Mouse (Mus musculus) layer of hippocampus, adult 9-11 months (tissue): ENCODE results near the gene Tspan18.
A peak's percentile ranks its signal among the peaks of the same experiment; 100 is the strongest.

Experiments
- DNase-seq: peaks from one replicate; pipeline ENCODE4 v3.0.0; 2022

Tspan18 gene

DNA sequence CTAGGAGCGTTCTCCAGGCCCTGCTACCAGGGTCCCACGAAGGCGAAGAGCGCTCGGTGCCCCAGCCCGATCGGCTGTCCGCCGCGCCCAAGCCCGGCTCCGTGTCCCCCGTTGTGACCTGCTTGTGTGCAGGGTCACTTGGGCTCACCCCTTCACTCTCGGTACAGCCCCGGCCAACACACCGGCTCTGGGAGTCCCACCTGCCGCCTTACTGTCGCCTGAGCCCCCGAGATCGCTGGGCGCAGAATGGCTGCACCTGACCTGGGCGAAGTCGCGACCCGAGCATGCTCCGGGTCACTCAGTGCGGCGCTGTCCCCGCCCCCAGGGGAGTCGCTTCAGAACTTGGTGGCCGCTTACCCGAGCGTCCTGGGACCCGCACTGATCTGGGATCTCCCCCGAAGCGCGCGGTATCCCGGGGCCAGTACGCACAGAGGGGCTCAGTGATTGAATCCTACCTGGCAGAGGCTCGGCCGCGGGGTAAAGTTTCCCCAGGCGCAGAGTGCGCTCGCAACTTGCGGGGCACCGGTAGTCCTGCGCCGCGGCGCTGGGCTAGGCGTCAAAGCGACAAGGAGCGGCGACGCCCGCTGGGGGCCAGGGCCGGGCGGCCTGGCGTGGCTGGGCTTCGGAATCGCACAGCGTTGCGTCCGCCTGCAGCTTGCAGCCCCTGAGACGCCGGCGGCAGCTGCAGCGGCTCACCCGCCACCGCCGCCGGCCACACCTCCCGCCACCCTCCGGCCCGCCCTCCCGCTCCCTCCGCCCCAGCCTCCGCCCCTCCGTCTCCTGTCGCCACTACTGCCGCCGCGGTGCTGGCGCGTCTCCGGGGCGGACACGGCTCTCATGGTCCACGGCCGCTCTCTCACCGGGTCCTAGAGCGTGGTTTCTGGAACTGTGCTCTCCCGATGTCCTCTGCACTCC lies at the start of gene Tspan18:
Gene Tspan18 (minus strand): TSS at position 689 of the 915 bp plus-strand sequence.
- peak; percentile 22 for DNase-seq

- DNase-seq: peak; percentile 74
Measured at GRCm38 (mm10) chr2:93383831-93384230, 49.5 kb upstream of the Tspan18 start.

DNA sequence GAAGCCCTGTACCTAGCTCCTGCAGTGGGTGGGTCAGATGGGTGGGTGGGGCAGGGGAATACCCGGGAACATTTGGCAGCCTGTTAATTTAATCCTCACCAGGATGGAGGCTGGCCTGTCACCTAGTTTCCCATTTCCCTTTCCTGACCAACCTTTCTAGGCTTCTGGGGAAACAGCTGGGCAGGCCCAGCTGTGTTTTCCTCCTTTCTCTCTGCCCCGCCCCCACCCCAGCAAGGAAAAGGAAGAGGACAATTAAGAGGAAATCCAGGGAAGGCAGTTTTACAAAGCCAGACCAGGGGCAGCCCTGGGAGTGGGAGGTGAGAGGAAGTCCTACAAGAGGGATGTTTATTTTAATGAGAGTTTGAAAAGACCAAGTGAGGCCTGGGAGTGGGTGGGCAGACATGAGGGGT lies 46.4 kb upstream of the Tspan18 start:
- DNase-seq: no peak

- peak; percentile 50 for DNase-seq
Measured at GRCm38 (mm10) chr2:93377797-93378196, 43.5 kb upstream of the Tspan18 start.

DNA sequence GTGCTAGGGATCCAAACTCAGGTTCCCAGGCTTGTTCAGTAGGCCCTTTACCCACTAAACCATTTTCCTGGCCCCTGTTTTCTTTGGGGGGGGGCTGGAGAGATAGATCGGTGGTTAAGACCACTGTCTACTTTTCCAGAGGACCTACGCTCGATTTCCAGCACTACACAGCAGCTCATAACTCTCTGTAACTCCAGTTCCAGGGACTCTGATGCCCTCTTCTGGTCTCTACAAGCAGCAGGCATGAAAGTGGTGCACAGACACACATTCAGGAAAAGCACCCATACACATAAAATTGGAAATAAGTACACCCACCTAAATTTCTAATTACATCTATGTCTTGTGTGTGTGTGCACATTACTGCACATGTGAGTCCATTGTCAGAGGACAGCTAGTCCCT lies 42.9 kb upstream of the Tspan18 start:
- DNase-seq: no peak

DNA sequence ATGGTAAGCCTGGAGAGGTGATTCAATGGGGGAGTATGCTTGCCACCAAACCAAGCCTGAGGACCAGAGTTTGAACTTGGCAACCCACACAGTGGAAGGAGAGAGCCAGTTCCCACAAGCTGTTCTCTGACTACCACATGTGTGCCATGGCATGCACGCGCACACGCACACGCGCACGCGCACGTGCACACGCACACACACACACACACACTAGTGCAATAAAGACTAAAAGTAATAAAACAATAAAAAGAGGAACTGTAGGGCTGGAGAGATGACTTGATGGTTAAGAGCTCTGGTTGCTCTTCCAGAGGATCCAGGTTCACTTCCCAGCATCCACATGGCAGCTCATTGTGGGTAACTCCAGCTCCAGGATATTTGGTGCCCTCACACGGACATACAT lies 38.6 kb upstream of the Tspan18 start:
- DNase-seq: no peak

GRCm38 (mm10) chr2:93372097-93372571 lies 37.8 kb upstream of the Tspan18 start:
- DNase-seq: no peak

DNA sequence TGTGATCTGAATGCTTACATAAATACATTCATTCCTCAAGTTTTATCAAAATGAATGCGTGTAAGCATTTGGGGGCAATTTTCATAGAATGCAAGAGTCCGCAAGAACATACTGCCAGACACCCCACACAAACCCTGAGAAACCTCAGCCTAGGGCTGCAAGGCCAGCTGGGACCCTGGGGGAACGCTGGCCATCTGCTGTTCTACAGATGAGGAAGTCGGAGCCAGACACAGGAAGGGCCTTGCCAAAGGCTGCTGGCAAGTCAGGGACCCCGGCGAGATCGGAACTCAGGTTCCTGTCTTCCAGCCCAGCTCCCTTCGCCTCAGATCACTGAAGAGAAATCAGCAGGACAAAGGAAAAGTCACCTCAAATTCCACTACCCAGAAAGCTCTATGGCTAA lies 34.6 kb upstream of the Tspan18 start:
- peak; percentile 33 for DNase-seq

DNA sequence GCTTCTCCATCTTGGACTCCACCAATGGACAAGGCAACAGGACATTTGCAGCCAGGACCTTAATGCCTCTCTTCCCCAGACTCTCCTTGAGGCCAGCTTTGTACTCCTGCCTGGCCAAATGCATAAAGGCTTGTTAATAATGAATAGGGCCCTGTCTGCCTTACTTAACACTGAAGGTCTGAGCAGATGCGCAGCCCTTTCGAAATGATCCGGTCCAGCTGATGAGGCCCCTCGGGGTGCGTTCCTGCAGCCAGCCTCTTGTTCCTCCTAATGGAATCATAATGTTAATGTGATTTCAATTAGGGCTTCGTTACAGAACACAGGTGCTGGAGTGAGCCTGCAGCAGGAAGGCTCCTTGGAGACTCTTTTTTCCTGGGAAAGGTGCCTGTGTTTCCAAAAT lies 33.7 kb upstream of the Tspan18 start:
- DNase-seq: no peak

- DNase-seq: no peak
Measured at GRCm38 (mm10) chr2:93365411-93365810, 31.1 kb upstream of the Tspan18 start.

DNA sequence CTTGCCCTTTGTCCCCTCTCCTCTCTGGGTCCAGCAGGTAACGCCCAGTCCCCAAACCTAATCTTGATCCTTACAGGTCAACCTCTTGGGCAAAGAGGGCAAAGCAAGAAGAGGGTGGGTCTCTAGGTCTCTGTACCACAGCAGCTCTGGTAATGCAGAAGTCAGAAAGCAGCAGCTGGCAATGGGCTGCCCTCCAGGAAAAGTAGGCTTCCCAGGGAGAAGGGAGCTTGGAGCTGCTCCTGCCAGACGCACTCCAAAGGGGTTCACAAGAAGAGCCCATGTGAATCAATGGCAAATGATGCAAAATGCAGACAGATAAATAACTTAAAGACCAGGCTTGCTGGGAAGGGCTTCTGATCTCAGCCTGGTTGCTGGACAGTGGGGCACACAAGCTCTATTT lies 30.6 kb upstream of the Tspan18 start:
- DNase-seq: no peak

DNA sequence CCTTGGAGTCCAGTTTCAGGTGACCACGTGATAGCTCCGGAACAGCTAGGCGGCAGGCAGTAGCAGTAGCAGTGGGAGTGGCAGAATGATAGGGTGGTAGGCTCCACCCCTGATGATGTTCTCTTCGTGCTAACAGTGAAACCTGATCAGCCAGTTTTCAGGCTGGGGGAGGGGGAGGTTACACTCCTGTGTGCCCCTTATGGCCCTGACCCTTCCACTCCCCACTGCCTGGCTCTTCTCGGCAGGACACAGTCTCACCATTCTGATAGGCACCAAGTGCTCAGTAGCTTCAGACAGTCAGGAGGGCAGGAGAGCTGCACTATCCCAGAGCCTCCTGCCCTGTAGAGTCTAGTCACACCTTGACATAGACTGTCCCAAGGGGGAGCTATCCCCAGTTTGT lies 27.1 kb upstream of the Tspan18 start:
- no peak for DNase-seq

DNA sequence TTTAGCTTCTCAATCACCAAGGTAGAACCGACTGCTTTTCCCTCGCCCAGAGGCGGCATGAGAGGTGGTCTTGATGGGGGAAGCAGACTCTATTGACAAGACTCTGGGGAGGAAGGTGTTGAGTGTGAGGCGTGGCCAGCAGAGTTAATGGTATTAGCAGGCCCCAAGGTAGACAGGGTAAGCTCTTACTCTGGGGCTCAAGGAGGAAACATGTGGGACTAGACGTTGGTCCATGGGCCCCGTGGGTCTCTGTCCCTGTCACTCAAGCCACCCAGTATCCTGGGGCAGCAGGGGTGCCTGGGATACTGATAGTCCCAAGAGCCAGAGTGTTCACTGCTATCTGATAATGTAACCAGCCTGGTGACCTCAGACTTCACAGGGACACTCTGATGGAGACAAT lies 26.0 kb upstream of the Tspan18 start:
- DNase-seq: no peak

DNA sequence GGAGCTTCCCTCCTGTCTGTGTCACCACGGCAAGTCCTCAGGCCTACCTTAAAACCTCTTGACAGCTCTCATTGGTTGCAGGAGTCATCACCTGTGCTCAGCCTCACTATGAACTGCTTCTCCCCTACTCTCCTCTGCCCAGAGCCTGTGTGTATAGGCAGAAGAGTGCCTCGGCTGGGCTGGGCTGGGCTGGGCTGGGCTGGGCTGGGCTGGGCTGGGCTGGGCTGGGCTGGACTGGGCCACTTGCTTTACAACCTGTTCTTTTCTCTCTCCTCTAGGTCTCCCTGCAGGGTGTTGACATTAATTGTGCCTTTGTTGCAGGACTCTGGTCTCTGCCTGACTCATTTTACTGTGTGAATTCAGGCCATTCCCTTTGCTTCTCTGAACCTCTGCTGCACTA lies 23.1 kb upstream of the Tspan18 start:
- DNase-seq: no peak

DNA sequence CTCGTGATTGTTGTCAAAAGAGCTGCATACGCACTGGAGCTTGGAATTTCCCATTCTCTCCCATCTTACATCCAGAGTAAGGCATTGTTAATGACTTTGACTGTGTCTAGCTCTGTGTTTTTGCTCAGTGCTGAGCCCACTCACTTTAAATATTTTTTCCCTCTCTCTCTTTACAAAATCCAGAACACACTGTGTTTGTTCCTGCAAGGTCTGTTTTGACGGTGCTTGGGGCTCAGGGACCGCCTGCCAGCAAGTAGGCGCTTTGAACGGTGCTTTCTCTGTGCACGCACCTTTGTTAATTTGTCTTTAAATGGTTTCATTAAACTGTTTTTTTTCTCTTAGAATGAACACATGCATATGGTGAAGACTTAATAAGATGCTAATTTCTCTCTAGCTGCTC lies 21.5 kb upstream of the Tspan18 start:
- peak; percentile 38 for DNase-seq

DNA sequence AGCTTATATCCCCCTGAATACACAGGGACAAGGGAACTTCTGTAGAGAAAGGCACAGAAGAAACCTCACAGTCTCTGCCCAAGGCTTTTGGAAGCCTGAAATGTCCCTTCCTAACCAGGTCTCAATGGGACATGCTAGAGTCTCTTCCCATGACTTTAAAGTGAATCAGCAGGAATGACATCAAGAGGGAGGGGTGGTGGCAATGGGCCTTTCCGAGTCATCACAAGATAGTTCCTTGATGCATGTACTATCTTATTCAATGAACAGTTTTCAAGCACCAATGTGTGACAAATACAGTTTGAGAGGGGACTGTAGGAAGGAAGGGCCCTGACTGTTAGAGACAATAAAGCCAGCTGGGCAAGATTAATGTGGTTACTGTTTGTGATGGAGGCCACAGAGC lies 20.3 kb upstream of the Tspan18 start:
- DNase-seq: no peak

- DNase-seq: no peak
Measured at GRCm38 (mm10) chr2:93353725-93354124, 19.4 kb upstream of the Tspan18 start.

DNA sequence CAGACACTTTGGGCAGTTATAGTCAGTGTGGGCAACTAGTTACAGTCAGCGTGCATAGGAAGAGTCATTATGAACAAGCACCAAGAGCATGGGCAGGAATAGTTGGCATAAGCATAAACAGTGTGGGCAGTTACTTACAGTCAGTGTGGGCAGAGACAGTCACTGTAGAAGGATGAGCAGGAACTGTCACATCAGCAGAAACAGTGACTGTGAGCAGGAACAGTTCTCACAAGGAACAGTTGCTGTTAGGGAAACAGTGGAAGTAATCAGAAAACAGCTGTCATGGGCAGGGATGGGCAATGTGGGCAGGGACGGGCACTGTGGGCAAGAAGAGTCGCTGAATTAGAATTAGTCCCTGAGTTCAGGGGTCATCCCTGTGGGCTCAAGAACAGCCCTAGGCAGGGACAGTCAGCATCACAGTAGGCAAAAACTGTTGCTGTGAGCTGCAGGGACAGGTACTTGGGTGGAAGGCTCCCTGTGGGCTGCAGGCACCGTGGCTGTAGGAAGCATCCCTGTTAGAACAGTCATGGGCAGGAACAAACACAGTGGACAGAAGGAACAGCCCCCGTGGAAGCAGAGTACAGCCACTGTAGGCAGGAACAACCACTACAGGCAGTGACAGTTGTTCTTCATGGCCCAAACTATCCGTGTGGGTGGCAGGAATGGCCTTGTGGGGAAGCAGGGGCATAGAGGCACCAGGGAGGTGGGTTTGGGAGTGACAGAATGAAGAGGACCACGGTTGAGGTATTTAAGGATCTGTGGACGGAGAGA lies 18.8 kb upstream of the Tspan18 start:
- DNase-seq: no peak

- DNase-seq: no peak
Measured at GRCm38 (mm10) chr2:93351352-93351751, 17.0 kb upstream of the Tspan18 start.

DNA sequence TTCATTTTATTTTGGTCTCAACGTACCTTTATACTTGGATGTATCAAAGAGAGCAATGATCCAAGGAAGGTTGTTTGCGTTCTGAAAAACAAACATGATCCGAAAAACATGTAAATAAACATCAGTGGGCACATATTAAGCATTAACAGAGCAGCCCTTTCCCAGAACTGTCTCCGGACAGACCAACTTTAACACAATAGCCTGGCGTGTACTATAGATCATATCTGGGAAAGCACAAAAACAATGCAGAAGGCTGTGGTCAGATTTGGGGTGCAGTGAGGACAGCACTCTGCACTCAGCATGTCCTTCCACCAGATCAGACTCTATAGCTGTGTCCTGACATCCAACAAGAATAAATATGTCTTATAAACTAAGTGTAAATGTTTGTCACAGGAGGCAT lies 12.7 kb upstream of the Tspan18 start:
- DNase-seq: no peak

GRCm38 (mm10) chr2:93346609-93347008 lies 12.3 kb upstream of the Tspan18 start:
- no peak for DNase-seq

DNA sequence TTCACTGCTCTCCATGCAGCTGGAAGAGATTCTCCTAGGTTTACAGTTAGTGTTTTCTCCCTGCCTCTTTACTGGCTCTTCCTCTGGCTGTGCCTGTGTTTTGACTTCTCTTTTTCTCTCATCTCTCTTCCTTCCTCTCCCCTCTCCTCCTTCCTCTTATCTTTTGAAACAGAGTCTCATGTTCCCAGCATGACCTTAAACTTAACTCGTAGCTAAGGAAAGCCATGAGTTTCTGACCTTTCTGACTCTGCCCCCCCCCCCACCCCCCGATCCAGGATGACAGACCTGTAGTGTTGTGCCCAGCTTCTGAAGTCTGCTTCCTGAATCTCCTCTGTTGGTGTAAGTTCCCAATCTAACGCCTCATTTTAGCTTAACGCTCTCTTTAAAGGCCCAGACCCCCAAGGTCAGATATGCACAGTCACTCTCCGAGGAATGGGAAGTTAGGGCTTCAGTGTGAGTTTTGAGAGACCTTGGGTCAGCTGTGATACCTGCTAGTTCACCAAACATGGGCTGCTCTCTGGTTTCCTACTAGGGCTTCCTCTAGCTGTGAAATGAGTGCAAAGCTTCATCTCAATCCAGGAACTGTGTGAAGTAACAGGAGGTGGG lies 11.5 kb upstream of the Tspan18 start:
- no peak for DNase-seq

- no peak for DNase-seq
Measured at GRCm38 (mm10) chr2:93339373-93340106, 5.2 kb upstream of the Tspan18 start.
